Mouse (Mus musculus): Measurements from ENCODE around the gene Gm3854.

The Gm3854 gene

GRCm38 (mm10) chr7:6386995-6387394 is 43.4 kb downstream of the Gm3854 start:
- DNase-seq (ENCODE audit: low read depth, low spot score), result no peak

DNA sequence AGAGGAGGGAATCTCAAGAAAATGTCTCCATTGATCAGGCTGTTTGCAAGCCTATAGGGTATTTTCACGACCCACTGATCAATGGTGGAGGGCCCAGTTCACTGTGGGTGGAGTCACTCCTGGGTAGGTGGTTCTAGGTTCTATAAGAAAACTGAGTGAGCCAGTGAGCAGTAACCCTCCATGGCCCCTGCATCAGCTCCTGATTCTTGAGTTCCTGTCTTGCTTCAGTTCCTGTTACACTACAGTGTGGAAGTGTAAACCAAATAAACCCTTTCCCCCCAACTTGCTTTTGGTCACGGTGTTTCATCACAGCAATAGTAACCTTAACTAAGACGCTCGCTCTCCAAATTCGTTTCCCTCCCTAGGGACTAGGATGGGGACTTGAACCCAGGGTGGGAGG is 45.4 kb downstream of the Gm3854 start:
- DNase-seq (ENCODE audit: low read depth, low spot score), result no peak

GRCm38 (mm10) chr7:6389449-6389848 is 45.9 kb downstream of the Gm3854 start:
- no peak for DNase-seq (ENCODE audit: low read depth, low spot score)

GRCm38 (mm10) chr7:6397996-6398975 is 54.7 kb downstream of the Gm3854 start, which contains the start of gene Smim17:
TSS of gene Smim17 (plus strand) at chr7:6398715.
- DNase-seq (ENCODE audit: low read depth, low spot score), result peak; percentile 79
